Mouse (Mus musculus) thymus, adult 2 months (tissue): ENCODE measurements around the gene Fam104a.

Source experiments
- CTCF ChIP-seq: fragments of 200-500 bp; IDR thresholded peaks from 2 replicates; pipeline ENCODE4 v1.5.1; 2012; ENCODE audit warnings: mild to moderate bottlenecking, control low read depth, low read length, moderate library complexity, borderline replicate concordance; ENCODE audit not compliant: control insufficient read depth, poor library complexity, insufficient read depth; ENCODE audit errors: extremely low read depth
- POLR2A ChIP-seq: fragments of 200-500 bp; IDR thresholded peaks from 2 replicates; pipeline ENCODE4 v1.6.1; 2012; ENCODE audit warnings: mild to moderate bottlenecking, low read length, control low read depth, moderate library complexity; ENCODE audit not compliant: control insufficient read depth, poor library complexity, insufficient read depth; ENCODE audit errors: extremely low read depth

DNA sequence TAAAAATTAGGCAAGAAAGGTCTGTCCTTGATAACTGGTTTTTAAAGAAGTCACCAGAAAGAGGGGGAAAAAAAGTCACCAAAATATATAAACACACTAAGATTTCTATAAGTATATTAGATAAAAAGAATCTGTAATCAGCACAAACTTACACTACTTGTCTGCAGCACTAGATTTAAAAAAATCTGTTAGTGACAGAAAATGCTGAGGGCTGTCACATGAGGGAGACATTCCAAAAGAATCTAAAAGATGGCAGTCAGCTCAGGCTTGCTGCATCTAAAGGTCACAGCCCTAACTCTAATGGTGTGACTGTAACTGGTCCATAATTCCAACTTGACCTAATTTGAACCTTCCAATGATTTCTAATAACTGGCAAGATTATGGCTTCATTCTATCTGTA, 2.0 kb downstream of the Fam104a start:
- no peak for TF ChIP-seq CTCF
- no peak for TF ChIP-seq POLR2A
